Mouse (Mus musculus) liver, embryonic 12.5 days (tissue): ENCODE data around the gene Tmem231. TPM values are rescaled to one million over a fixed set of nuclear protein-coding genes. Genes with fewer than 3 reads are reported as not detected.

Experiments
- ATAC-seq: fragments of 200-750 bp; cut with Nextera tagmentation; 2 replicates; pipeline ENCODE4 v1.8.0; 2017; ENCODE audit warnings: moderate number of reproducible peaks, mild to moderate bottlenecking, moderate library complexity
- H3K27ac ChIP-seq: fragments of 300-500 bp; sonication (generic); 2 replicates; pipeline ENCODE4 v1.5.1; 2016; ENCODE audit warnings: mild to moderate bottlenecking
- H3K27me3 ChIP-seq: fragments of 300-500 bp; sonication (generic); replicated peaks from 2 replicates; pipeline ENCODE4 v1.6.1; 2016; ENCODE audit warnings: mild to moderate bottlenecking, moderate library complexity
- H3K36me3 ChIP-seq: fragments of 300-500 bp; sonication (generic); 2 replicates; pipeline ENCODE4 v1.6.1; 2016; ENCODE audit warnings: mild to moderate bottlenecking, moderate library complexity
- H3K4me1 ChIP-seq: fragments of 300-500 bp; sonication (generic); 2 replicates; pipeline ENCODE4 v1.6.1; 2016
- H3K4me2 ChIP-seq: fragments of 300-500 bp; sonication (generic); 2 replicates; pipeline ENCODE4 v1.6.1; 2016; ENCODE audit warnings: mild to moderate bottlenecking, moderate library complexity
- H3K4me3 ChIP-seq: fragments of 300-500 bp; sonication (generic); 2 replicates; pipeline ENCODE4 v1.5.1; 2016; ENCODE audit warnings: mild to moderate bottlenecking, moderate library complexity
- H3K9ac ChIP-seq: fragments of 300-500 bp; sonication (generic); 2 replicates; pipeline ENCODE4 v1.6.1; 2016; ENCODE audit warnings: mild to moderate bottlenecking, moderate library complexity
- H3K9me3 ChIP-seq: fragments of 300-500 bp; sonication (generic); replicated peaks from 2 replicates; pipeline ENCODE4 v1.6.1; 2016; ENCODE audit warnings: mild to moderate bottlenecking, moderate library complexity
- WGBS: fragments of 180-500 bp; shearing (Covaris S2); methylation state at CpG from one replicate; pipeline ENCODE4 v1.1.7; 2016; ENCODE audit not compliant: insufficient replicate concordance; 5-methylcytosine and 5-hydroxymethylcytosine counted together
- polyA plus RNA-seq: library from polyadenylated mRNA; unstranded; fragments of >200 nt; fragmentation: Nextera tagmentation; extraction: Ambion mirVana; gene quantifications from 2 replicates; pipeline ENCODE4 v1.2.1, GENCODE M21; 2016

Tmem231 gene
- polyA plus RNA-seq, 1 experiment from 2014 or later: 3.0 TPM

DNA sequence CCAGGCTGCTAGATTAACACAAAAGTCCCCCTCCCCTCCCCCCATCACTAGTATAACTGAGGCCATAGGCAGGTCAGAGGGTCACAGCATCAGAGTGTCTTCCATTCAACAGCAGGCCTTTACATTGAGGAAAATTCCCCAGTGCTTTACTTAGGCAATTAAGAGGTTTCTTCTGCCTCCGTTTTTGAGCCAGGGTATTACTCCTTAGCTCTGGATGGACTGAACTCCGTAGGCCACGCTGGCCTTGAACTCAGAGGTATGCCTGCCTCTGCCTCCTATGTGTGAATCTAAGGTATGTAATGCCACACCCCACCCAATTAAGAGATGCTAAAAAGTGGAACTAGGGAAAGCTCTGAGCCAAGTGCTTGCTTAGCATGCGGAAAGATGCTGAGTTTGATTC lies 29.9 kb upstream of the Tmem231 start:
- no peak overlapping the region for H3K4me3 ChIP-seq
- H3K27me3 ChIP-seq: no peaks in the 10 kb centered on the region
- WGBS: 80% methylated on average over 4 of the region's 4 CpGs
- no peak for ATAC-seq
- no peak overlapping the region for H3K27ac ChIP-seq
- no peak overlapping the region for H3K4me2 ChIP-seq
- H3K36me3 ChIP-seq: peaks cover 24% of the 10 kb centered on the region; the same call in 1 of the 2 replicates
- H3K4me1 ChIP-seq: peaks cover 8% of the 10 kb centered on the region
- no peaks in the 10 kb centered on the region for H3K9me3 ChIP-seq
- H3K9ac ChIP-seq: no peak overlapping the region

DNA sequence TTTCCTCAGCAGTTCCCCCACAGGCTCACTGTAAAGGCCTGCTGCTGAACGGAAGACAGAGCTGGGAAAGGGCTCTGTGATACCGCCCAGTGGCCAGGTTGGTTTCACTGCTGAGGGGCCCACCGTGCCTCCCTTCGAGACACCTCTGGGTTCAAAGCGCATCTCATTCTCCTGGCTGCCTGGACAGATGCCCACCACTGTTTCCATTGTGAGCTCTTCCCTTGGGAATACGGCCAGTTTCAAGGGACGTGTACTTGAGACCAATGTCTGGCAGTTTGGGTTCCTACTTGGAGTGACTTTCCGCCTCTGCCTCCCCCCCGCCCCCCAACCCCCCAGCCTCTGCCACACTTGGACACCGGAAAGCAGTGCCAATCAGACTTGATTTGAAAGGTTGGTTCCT lies 29.4 kb upstream of the Tmem231 start:
- peaks cover 21% of the 10 kb centered on the region; the same call in 1 of the 2 replicates for H3K36me3 ChIP-seq
- H3K9me3 ChIP-seq: no peaks in the 10 kb centered on the region
- H3K27ac ChIP-seq: no peak overlapping the region
- no peak overlapping the region for H3K4me2 ChIP-seq
- WGBS: 78% methylated on average over 10 of the region's 10 CpGs
- H3K4me3 ChIP-seq: no peak overlapping the region
- no peak overlapping the region for H3K9ac ChIP-seq
- peaks cover 8% of the 10 kb centered on the region for H3K4me1 ChIP-seq
- ATAC-seq: no peak
- no peaks in the 10 kb centered on the region for H3K27me3 ChIP-seq

DNA sequence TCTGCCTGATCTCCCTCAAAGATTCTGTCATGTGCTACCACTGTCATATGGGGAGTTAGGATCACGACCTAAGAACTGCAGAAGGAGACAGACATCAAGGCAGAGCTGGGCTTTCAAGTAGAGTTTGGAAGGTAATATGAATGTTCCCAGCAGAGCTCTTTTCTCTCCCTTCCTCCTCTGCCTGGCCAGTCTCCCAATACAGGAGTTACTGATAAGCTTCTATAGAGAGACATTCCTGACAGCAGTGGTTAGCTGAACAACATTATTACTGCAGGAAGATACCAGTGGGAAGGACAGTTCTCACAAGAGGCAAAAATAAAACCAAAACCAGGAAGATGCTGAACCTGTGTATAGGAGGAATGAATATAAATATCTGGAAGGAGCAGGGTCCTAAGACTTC lies 28.9 kb upstream of the Tmem231 start:
- H3K9ac ChIP-seq: no peak overlapping the region
- H3K4me1 ChIP-seq: peaks cover 5% of the 10 kb centered on the region
- 55% methylated on average over 1 of the region's 1 CpGs for WGBS
- no peak overlapping the region for H3K27ac ChIP-seq
- peaks cover 20% of the 10 kb centered on the region; the same call in 1 of the 2 replicates for H3K36me3 ChIP-seq
- no peak overlapping the region for H3K4me3 ChIP-seq
- no peak overlapping the region for H3K4me2 ChIP-seq
- H3K9me3 ChIP-seq: no peaks in the 10 kb centered on the region
- no peaks in the 10 kb centered on the region for H3K27me3 ChIP-seq
- no peak for ATAC-seq

DNA sequence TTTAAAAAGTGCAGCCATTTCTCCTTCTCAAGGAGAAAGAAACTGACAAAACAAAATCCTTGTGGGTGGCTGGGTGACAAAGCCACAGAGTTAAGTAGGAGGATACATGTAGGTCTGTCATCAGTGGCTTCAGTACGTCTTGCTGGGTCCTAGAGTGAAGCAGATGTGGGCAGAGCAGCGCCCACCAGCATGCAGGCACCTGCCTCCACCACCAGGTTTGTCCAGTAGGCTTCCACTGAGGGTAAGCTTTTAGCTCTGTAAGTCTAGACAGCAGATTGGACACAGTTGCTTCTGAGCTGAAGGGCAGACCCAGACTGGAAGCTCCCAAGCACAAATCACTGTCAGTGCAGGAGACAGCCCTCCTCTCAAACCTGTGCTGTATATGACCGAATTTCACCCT lies 27.6 kb upstream of the Tmem231 start:
- H3K27ac ChIP-seq: no peak overlapping the region
- H3K36me3 ChIP-seq: peaks cover 22% of the 10 kb centered on the region
- H3K9me3 ChIP-seq: no peaks in the 10 kb centered on the region
- 66% methylated on average over 3 of the region's 3 CpGs for WGBS
- no peak for ATAC-seq
- no peak overlapping the region for H3K9ac ChIP-seq
- no peaks in the 10 kb centered on the region for H3K4me1 ChIP-seq
- no peaks in the 10 kb centered on the region for H3K27me3 ChIP-seq
- H3K4me2 ChIP-seq: no peak overlapping the region
- H3K4me3 ChIP-seq: no peak overlapping the region

DNA sequence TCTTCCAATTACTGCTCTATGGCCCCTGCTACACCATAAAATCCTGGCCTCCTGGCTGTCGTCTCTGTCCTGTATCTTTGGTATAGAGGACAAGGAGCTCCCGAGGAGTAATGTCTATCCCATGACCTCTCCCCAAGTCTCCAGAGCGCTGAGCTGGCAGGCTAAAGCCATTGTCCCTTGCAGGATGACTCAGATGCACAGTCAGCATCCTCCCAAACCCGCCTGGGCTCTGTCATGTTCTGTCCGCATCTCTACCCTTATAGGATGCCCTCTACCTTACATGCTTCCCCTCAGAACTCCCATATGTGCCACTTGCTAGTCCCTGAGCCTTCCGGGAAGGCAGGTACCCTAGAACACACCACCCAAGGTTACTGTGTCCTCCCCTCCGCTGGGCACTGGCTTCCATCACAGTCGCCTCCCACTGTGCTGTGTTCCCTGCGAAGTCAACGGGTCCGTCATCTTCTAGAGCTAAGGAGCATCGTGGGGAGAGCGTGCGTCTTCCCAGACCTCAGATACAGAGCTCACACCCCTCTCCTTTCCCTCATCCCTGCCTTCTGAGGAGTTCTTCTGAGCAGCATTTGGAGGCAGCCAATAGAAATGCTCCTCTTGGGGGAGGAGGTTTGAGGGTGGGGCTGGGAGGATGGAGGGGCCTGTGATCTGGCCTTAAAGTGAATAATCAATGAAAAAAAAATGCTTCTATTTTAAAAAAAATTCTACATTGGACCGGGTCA lies 27.1 kb upstream of the Tmem231 start:
- no peak for ATAC-seq
- WGBS: 76% methylated on average over 15 of the region's 15 CpGs

DNA sequence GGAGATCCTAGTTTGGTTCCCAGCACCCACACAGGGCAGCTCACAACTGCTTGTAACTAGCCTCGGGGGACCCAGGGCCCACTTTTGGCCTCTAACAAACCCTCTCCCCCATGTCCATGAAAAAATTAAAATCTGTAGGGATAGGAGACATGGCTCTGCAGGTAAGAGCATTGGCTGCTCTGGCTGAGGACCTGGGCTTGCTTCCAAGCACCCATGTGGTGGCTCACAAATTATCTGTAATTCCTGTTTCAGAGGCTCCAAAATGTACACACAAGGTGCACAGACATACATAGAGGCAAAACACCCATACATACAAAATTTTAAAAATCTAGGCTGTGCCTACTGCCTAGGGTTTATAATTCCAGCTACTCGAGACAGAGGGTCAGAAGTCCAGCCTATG lies 23.6 kb upstream of the Tmem231 start:
- Histone ChIP-seq H3K4me3 (no peak overlapping the region), H3K4me1 (no peaks in the 10 kb centered on the region), H3K9ac (no peak overlapping the region), H3K9me3 (no peaks in the 10 kb centered on the region), H3K27me3 (no peaks in the 10 kb centered on the region), H3K4me2 (no peak overlapping the region), H3K36me3 (peaks cover 55% of the 10 kb centered on the region), H3K27ac (no peak overlapping the region)
- ATAC-seq: no peak
- 83% methylated on average over 2 of the region's 2 CpGs for WGBS

More for the DNA sequence above, 27.1 kb upstream of the Tmem231 start:
- Histone ChIP-seq H3K4me2 (no peak overlapping the region), H3K27ac (no peak overlapping the region), H3K4me3 (no peak overlapping the region), H3K36me3 (peaks cover 26% of the 10 kb centered on the region), H3K4me1 (no peaks in the 10 kb centered on the region), H3K9me3 (no peaks in the 10 kb centered on the region), H3K9ac (no peak overlapping the region), H3K27me3 (no peaks in the 10 kb centered on the region)

DNA sequence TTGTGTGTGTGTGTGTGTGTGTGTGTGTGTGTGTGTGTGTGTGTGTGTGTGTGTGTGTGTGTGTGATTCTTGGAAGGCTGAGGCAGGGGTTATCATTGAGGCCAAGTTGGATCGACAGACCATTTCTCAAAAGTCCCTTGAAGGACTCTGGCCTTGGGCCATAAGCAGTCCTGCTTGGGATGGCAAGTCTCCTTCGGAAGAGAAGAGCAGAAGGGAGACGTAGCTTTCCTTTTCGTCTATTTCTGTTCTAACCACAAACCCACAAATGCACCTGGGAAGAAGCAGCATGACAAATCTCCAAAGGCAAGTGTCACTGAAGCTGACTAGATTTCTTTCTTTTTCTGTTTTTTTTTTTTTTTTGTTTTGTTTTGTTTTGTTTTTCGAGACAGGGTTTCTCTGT lies 22.2 kb upstream of the Tmem231 start:
- no peak overlapping the region for H3K9ac ChIP-seq
- no peak overlapping the region for H3K4me2 ChIP-seq
- H3K27me3 ChIP-seq: no peaks in the 10 kb centered on the region
- WGBS: 72% methylated on average over 5 of the region's 5 CpGs
- ATAC-seq: no peak
- H3K27ac ChIP-seq: no peak overlapping the region
- peaks cover 68% of the 10 kb centered on the region for H3K36me3 ChIP-seq
- no peaks in the 10 kb centered on the region for H3K4me1 ChIP-seq
- no peak overlapping the region for H3K4me3 ChIP-seq
- no peaks in the 10 kb centered on the region for H3K9me3 ChIP-seq

DNA sequence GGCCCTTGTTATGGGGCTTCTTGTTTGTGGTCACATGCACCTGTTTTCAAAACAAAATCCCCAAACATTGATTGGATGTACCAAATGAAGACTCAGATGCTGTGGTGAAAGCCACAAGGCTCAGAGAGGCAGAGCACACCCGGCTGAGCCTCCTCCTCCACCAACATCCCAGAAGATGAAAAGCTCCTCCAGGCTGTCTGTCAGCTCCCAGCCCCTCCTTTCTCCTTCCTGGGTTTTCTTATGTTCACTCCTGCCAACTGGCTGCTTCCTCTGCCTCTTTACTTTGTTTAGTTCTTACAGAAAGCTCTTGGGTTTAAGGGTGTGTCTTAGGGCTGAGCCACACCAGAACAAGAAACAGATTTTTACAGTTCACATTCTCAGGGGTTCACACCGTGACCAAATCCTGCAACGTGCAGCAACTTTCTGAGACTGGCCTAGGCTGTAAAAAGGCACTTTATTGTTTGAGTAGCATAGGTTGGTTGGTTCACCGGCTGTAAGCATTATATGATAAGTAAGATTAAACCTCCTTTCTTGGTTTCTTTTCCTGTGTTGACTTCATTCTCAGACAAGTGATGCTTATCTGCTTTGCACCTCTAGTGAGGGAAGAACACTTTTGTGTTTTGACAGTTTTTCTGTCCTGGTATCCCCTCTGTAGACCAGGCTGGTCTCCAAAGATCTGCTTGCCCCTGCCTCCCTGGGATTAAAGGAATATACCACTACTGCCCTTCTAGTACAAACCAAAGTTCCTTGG lies 21.3 kb upstream of the Tmem231 start:
- no peaks in the 10 kb centered on the region for H3K27me3 ChIP-seq
- no peak for ATAC-seq
- H3K4me3 ChIP-seq: no peak overlapping the region
- no peak overlapping the region for H3K27ac ChIP-seq
- WGBS: 79% methylated on average over 4 of the region's 4 CpGs
- no peak overlapping the region for H3K9ac ChIP-seq
- H3K4me1 ChIP-seq: no peaks in the 10 kb centered on the region
- peaks cover 73% of the 10 kb centered on the region for H3K36me3 ChIP-seq
- H3K4me2 ChIP-seq: no peak overlapping the region
- no peaks in the 10 kb centered on the region for H3K9me3 ChIP-seq

DNA sequence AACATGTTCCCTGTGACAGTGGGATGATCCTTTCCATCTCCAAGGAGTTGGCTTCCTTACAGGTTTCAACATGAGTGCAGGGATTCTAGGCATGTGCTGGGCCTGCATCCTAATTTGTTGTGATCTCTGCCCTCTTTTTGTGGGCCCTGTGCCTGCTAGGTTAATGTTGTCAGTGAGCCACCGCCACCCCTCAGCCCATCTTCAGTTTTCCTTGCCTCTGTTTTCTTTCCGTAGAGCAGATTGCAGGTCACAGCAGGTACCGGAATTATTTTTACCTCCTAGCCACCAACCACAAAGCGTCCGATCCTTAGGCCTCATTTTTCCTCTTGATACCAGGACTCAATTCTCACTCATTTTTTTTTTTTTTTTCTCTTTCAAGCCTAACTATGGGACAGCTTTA lies 18.3 kb upstream of the Tmem231 start:
- Histone ChIP-seq H3K9ac (no peak overlapping the region), H3K4me3 (no peak overlapping the region), H3K9me3 (no peaks in the 10 kb centered on the region), H3K27me3 (no peaks in the 10 kb centered on the region), H3K27ac (no peak overlapping the region), H3K36me3 (peaks cover 88% of the 10 kb centered on the region), H3K4me1 (no peaks in the 10 kb centered on the region), H3K4me2 (no peak overlapping the region)
- WGBS: 97% methylated on average over 5 of the region's 5 CpGs
- ATAC-seq: no peak

DNA sequence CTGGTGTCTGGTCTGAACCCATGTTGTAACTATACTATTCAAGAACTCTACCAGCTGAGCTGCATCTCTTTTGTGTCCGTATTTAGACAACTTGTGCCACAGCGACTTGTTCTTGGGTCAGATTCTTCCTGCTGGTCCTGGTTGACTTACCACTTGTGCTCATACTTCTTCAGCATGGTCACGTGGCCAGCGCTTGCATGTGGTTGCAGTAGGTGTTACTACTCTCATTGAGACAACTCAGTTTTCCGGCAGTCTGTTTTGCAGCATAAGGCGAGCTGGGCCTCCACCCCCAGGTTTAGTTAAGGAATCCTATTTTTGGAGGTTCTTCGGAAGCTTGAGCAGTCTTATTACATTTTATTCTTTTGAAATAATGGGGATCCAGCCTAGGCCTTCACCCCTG lies 17.6 kb upstream of the Tmem231 start:
- Histone ChIP-seq H3K27ac (no peak overlapping the region), H3K27me3 (no peaks in the 10 kb centered on the region), H3K4me3 (no peak overlapping the region), H3K36me3 (peaks cover 88% of the 10 kb centered on the region), H3K4me1 (no peaks in the 10 kb centered on the region), H3K9me3 (no peaks in the 10 kb centered on the region), H3K4me2 (no peak overlapping the region), H3K9ac (no peak overlapping the region)
- ATAC-seq: no peak
- WGBS: 90% methylated on average over 7 of the region's 7 CpGs

DNA sequence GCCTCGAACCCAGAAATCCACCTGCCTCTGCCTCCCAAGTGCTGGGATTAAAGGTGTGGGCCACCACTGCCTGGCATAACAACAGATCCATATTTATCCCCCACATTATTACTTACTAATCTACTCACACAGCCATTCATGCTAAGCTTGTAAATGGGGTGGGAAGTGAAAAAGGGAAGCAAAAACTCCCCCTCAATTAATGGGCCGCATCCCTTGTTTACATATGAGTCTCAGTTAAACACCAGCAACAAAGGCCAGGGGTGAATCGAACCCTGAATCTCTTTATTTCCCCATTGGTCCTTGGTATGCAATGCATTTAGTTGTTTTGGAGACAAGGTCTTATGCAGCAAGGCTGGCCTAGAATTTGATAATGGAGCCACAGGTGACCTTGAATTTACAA lies 17.2 kb upstream of the Tmem231 start:
- Histone ChIP-seq H3K9me3 (no peaks in the 10 kb centered on the region), H3K27me3 (no peaks in the 10 kb centered on the region), H3K4me3 (no peak overlapping the region), H3K27ac (no peak overlapping the region), H3K36me3 (peaks cover 88% of the 10 kb centered on the region), H3K4me2 (no peak overlapping the region), H3K4me1 (no peaks in the 10 kb centered on the region), H3K9ac (no peak overlapping the region)
- WGBS: 81% methylated on average over 3 of the region's 3 CpGs
- ATAC-seq: no peak

DNA sequence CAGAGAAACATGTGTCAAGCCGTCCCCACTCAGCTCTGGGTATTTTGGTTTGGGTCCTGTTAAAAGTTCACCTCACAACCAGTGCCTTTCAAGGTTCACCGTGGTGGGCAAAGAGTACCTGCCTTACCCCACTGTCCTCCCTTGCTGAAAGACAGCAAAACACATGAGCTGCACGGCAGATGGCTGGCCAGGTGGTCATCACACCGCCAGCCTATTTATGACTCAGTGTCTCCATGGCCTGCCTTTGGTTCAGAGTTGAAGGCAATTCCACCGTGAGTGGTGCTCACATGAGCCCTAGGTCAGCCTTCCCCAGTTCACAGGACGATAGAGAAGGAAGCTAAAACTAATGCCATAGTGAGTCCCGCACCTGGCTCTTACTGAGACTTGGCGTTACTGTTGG lies 14.3 kb upstream of the Tmem231 start:
- no peak overlapping the region for H3K27ac ChIP-seq
- H3K27me3 ChIP-seq: no peaks in the 10 kb centered on the region
- no peak for ATAC-seq
- WGBS: 88% methylated on average over 8 of the region's 8 CpGs
- H3K9ac ChIP-seq: no peak overlapping the region
- 0 out of 2 replicates have a peak, but pooled peaks cover 2% of the 10 kb centered on the region for H3K4me1 ChIP-seq
- H3K36me3 ChIP-seq: peaks cover 90% of the 10 kb centered on the region
- H3K9me3 ChIP-seq: no peaks in the 10 kb centered on the region
- H3K4me2 ChIP-seq: no peak overlapping the region
- H3K4me3 ChIP-seq: no peak overlapping the region
